In the genomic region with DNA sequence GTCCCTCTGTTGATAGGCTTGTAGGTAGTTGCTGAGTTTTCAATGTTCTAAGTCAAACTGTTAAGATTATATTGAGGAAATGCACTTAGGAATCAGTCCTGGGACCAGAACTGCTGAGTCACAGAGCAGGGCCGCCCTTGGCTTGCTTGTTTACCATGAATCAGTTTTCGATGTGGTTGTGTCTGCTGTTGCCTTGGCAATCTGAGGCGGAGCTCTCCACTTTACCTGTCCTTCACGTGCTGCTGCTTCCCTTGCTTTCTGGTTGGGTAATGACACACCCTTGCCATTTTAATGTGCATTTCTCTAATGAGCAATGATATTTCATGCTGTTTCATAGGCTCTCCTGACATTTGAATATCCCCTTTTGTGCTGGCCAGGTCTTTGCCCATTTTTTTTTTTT, we compare ENCODE assay signal across 12 mouse cellular contexts.
DNase-seq lines count a peak whose midpoint lies in the region; ATAC-seq lines count a peak whose summit lies in the region.
"Had no signal": no experiment of that assay in that cellular context is flagged by ENCODE, and none has a peak within 500 bp of the region (broad histone marks: within the 10 kb centered on the region; RNA-seq: fewer than 3 reads in every experiment).

No protein-coding gene starts in this region.

- no peak overlapping the region for H3K9ac ChIP-seq in liver, embryonic 11.5 days (ENCODE audit: low read depth, low read length)
- H3K9ac ChIP-seq in midbrain, embryonic 14.5 days (replicated peaks; ENCODE audit: low read length) = no peak overlapping the region

- H3K27me3 ChIP-seq in liver, embryonic 11.5 days (replicated peaks; ENCODE audit: control insufficient read depth, insufficient read depth, low read length) = no peaks in the 10 kb centered on the region
- H3K27me3 ChIP-seq in midbrain, embryonic 14.5 days (ENCODE audit: control insufficient read depth, insufficient read depth, low read length) = no peaks in the 10 kb centered on the region

- H3K4me2 ChIP-seq in liver, embryonic 11.5 days = no peak overlapping the region
- no peak overlapping the region for H3K4me2 ChIP-seq in midbrain, embryonic 14.5 days (ENCODE audit: low read length)

- no peaks in the 10 kb centered on the region for H3K9me3 ChIP-seq in liver, embryonic 11.5 days (ENCODE audit: control insufficient read depth, low read length)
- H3K9me3 ChIP-seq in midbrain, embryonic 14.5 days (ENCODE audit: control insufficient read depth, low read length) = no peaks in the 10 kb centered on the region
- H3K9me3 ChIP-seq: midbrain, embryonic 10.5 days had no signal

- peak; percentile 62; the same call in 1 of the 2 replicates for ATAC-seq in liver, embryonic 11.5 days (replicated peaks; ENCODE audit: low FRiP score)
- no peak for ATAC-seq in midbrain, embryonic 14.5 days (ENCODE audit: low FRiP score, low TSS enrichment)
- ATAC-seq: forebrain, embryonic 14.5 days had no signal

- no peaks in the 10 kb centered on the region for H3K36me3 ChIP-seq in liver, embryonic 11.5 days (ENCODE audit: control insufficient read depth, insufficient read depth, low read length)
- no peaks in the 10 kb centered on the region for H3K36me3 ChIP-seq in midbrain, embryonic 14.5 days (ENCODE audit: control insufficient read depth, insufficient read depth, low read length)
- H3K36me3 ChIP-seq: midbrain, embryonic 10.5 days had no signal

- WGBS in liver, embryonic 11.5 days = 23% methylated on average over 4 of the region's 4 CpGs
- 58% methylated on average over 4 of the region's 4 CpGs for WGBS in midbrain, embryonic 14.5 days

- peak; percentile 28 for DNase-seq in spleen, adult 12 weeks (ENCODE audit: low spot score)
- no peak for DNase-seq in spleen, adult 18-20 months
- peak; percentile 79 for DNase-seq in c-Kit-negative CD71-positive TER-119-positive erythroid progenitor cells, embryonic 14.5 days (ENCODE audit: low read depth, low spot score)
- no peak for DNase-seq in liver, embryonic 11.5 days (ENCODE audit: low spot score)
- peak; percentile 61 for DNase-seq in yolk sac, embryonic 10.5 days (ENCODE audit: low spot score)
- no peak for DNase-seq in midbrain, embryonic 14.5 days
- DNase-seq in frontal cortex, postnatal 25 days (ENCODE audit: low spot score in 2 of 2) = no peak
- DNase-seq: cerebellum, postnatal 10 days; heart, postnatal 14 days; layer of hippocampus, postnatal 36 days had no signal

- no peaks in the 10 kb centered on the region; the same call in 1 of the 2 replicates for H3K4me1 ChIP-seq in liver, embryonic 11.5 days (replicated peaks; ENCODE audit: control insufficient read depth, insufficient read depth, low read length)
- no peaks in the 10 kb centered on the region for H3K4me1 ChIP-seq in midbrain, embryonic 14.5 days (ENCODE audit: control insufficient read depth, insufficient read depth, low read length)
- H3K4me1 ChIP-seq: midbrain, embryonic 10.5 days had no signal

- H3K27ac ChIP-seq in liver, embryonic 11.5 days (ENCODE audit: low read depth, low read length) = no peak overlapping the region
- no peak overlapping the region for H3K27ac ChIP-seq in midbrain, embryonic 14.5 days (replicated peaks; ENCODE audit: low read depth, low read length)
- H3K27ac ChIP-seq: midbrain, embryonic 10.5 days had no signal

- no peak overlapping the region for H3K4me3 ChIP-seq in liver, embryonic 11.5 days (ENCODE audit: low read depth, low read length)
- H3K4me3 ChIP-seq in midbrain, embryonic 14.5 days (replicated peaks; ENCODE audit: low read depth, low read length) = no peak overlapping the region
- H3K4me3 ChIP-seq: midbrain, embryonic 10.5 days had no signal

Comparison
In these comparisons a context has a peak if more than half of its experiments do, and no peak if none do; other contexts are left out.
1. DNase-seq: peak in spleen, adult 12 weeks (single experiment), c-Kit-negative CD71-positive TER-119-positive erythroid progenitor cells, embryonic 14.5 days (single experiment) and yolk sac, embryonic 10.5 days (single experiment); none in spleen, adult 18-20 months (0 of 2), liver, embryonic 11.5 days (single experiment), midbrain, embryonic 14.5 days (single experiment) and frontal cortex, postnatal 25 days (0 of 2).